Mouse (Mus musculus): Measurements from ENCODE around the gene Smarcc2.

DNA sequence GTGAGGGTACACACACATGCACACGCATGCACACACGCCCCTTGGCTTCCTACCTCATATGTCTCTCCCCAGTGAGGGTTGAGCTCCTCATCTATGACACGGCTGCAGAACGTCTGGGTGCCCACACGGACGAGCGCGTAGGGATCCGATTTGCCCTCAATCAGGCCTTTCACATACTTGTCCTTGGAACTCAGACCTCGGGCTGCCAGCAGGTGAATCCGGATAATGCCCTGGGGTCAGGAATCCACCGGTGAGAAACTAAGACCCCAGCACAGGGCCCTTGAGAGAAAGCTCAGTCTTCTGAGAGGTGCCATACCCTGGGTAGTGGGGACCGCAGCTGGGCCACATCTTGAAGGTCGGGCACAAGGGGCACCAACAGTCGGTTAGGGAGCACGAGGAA, 61.5 kb downstream of the Smarcc2 start:
- TF ChIP-seq MYOG (IDR thresholded peaks at IDR 0.05; ENCODE audit: control insufficient read depth, extremely low read depth, insufficient read length) (no peak), CTCF (IDR thresholded peaks at IDR 0.05; ENCODE audit: control insufficient read depth, insufficient read depth, insufficient read length) (no peak), USF1 (IDR thresholded peaks at IDR 0.05; ENCODE audit: low read depth) (no peak), MYOD1 (IDR thresholded peaks at IDR 0.05; ENCODE audit: control insufficient read depth, insufficient read length, low read depth) (no peak)

Data from C2C12 (cell line).